Mouse (Mus musculus): ENCODE data around the gene Krtap5-3. TPM values are rescaled to one million over a fixed set of nuclear protein-coding genes. Genes with fewer than 3 reads are reported as not detected.
"Not testable (repeated sequence)": the region's sequence is repeated elsewhere in the genome, so short reads cannot be mapped to it uniquely, and the experiment has no call there.

The Krtap5-3 gene
- polyA plus RNA-seq (2015; fragmentation: Nextera tagmentation; extraction: Ambion mirVana) = not detected in 2 replicates

- H3K4me2 ChIP-seq (ENCODE audit: low read length) = no peak within 1 kb of the TSS
- no peak within 1 kb of the TSS for H3K27ac ChIP-seq
- no peak within 1 kb of the TSS for H3K9ac ChIP-seq (ENCODE audit: low read depth, low read length)
- no peaks in the 10 kb centered on the region for H3K27me3 ChIP-seq (ENCODE audit: insufficient read depth, low read length)
- no peaks in the 10 kb centered on the region for H3K36me3 ChIP-seq (ENCODE audit: insufficient read depth, low read length)
- DNase-seq (ENCODE audit: low spot score) = no peak
- ATAC-seq (replicated peaks; ENCODE audit: low FRiP score, low read depth) = no peak
- TF ChIP-seq CTCF (IDR thresholded peaks at IDR 0.05; ENCODE audit: low read depth) = no peak
- no peak within 1 kb of the TSS for H3K4me3 ChIP-seq (replicated peaks; ENCODE audit: low read depth, low read length)
- no peaks in the 10 kb centered on the region for H3K4me1 ChIP-seq (replicated peaks; ENCODE audit: insufficient read depth, low read length)
- 0% methylated on average over 1 of the region's 1 CpGs for WGBS
- no peaks in the 10 kb centered on the region for H3K9me3 ChIP-seq (replicated peaks; ENCODE audit: low read length)
Measured at GRCm38 (mm10) chr7:142201064-142201463, at the start of gene Krtap5-3. Gene Krtap5-3 (plus strand): TSS chr7:142201364.

DNA sequence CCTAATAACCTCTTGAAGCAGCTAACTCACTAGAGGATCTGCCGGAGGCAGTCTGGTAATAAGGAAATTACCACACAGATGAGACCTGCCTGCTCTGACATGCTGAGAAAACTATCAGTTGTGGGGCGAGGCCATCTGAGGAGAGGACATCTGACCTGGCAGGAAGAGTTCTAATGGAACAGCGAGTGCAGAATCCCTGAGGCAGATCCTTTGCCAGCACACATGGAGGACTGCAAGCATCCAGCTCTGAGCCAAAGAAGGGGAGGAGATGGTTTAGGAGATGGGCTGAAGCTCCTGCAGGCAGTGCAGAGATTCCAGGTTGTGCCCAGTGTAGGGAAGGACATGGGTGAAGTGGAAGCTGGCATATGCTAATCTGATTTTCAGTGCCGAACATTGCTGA lies 49.0 kb upstream of the Krtap5-3 start:
- TF ChIP-seq CTCF (IDR thresholded peaks at IDR 0.05; ENCODE audit: low read depth) = no peak
- Histone ChIP-seq H3K36me3 (ENCODE audit: insufficient read depth, low read length) (no peaks in the 10 kb centered on the region), H3K9ac (ENCODE audit: low read depth, low read length) (no peak overlapping the region), H3K4me1 (replicated peaks; ENCODE audit: insufficient read depth, low read length) (no peaks in the 10 kb centered on the region), H3K4me3 (replicated peaks; ENCODE audit: low read depth, low read length) (no peak overlapping the region), H3K4me2 (ENCODE audit: low read length) (no peak overlapping the region), H3K9me3 (replicated peaks; ENCODE audit: low read length) (no peaks in the 10 kb centered on the region), H3K27ac (no peak overlapping the region), H3K27me3 (ENCODE audit: insufficient read depth, low read length) (no peaks in the 10 kb centered on the region)
- DNase-seq (ENCODE audit: low spot score) = no peak
- 79% methylated on average over 4 of the region's 4 CpGs for WGBS
- ATAC-seq (replicated peaks; ENCODE audit: low FRiP score, low read depth) = no peak

DNA sequence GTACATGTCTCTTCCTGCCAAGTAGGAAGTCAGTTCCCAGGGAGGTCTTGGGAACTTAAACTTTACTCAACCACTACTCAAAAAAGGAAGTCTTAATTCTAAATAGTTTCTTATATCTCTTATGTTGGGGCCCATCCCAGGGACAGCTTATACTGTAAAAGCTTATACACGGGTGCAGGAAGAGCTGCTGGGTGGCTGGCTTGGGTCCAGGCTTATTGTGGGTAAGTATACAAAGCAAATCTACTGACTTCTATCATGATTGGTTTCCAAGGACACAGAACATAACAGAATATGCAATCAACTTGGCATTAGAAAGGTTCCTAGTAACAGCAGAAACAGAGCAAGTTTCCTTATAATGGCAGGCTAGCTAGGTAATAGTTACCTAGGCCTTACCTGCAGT lies 45.9 kb upstream of the Krtap5-3 start:
- no peaks in the 10 kb centered on the region for H3K9me3 ChIP-seq (replicated peaks; ENCODE audit: low read length)
- no peak overlapping the region for H3K4me3 ChIP-seq (replicated peaks; ENCODE audit: low read depth, low read length)
- 69% methylated on average over 1 of the region's 1 CpGs for WGBS
- no peak for TF ChIP-seq CTCF (IDR thresholded peaks at IDR 0.05; ENCODE audit: low read depth)
- DNase-seq (ENCODE audit: low spot score) = no peak
- H3K4me2 ChIP-seq (ENCODE audit: low read length) = no peak overlapping the region
- no peaks in the 10 kb centered on the region for H3K36me3 ChIP-seq (ENCODE audit: insufficient read depth, low read length)
- ATAC-seq (replicated peaks; ENCODE audit: low FRiP score, low read depth) = no peak
- H3K4me1 ChIP-seq (replicated peaks; ENCODE audit: insufficient read depth, low read length) = no peaks in the 10 kb centered on the region
- H3K9ac ChIP-seq (ENCODE audit: low read depth, low read length) = no peak overlapping the region
- H3K27ac ChIP-seq = no peak overlapping the region
- H3K27me3 ChIP-seq (ENCODE audit: insufficient read depth, low read length) = no peaks in the 10 kb centered on the region

- not testable (repeated sequence) for H3K27ac ChIP-seq; H3K27me3 ChIP-seq (ENCODE audit: insufficient read depth, low read length); H3K4me3 ChIP-seq (replicated peaks; ENCODE audit: low read depth, low read length); ATAC-seq (replicated peaks; ENCODE audit: low FRiP score, low read depth); DNase-seq (ENCODE audit: low spot score); H3K36me3 ChIP-seq (ENCODE audit: insufficient read depth, low read length); H3K4me2 ChIP-seq (ENCODE audit: low read length); H3K9ac ChIP-seq (ENCODE audit: low read depth, low read length); H3K9me3 ChIP-seq (replicated peaks; ENCODE audit: low read length); H3K4me1 ChIP-seq (replicated peaks; ENCODE audit: insufficient read depth, low read length)
- 30% methylated on average over 2 of the region's 2 CpGs for WGBS
Measured at GRCm38 (mm10) chr7:142157013-142157412, 44.2 kb upstream of the Krtap5-3 start, which contains the start of gene Gm29735. Gene Gm29735 (minus strand): TSS chr7:142157113.

- no peaks in the 10 kb centered on the region for H3K36me3 ChIP-seq (ENCODE audit: insufficient read depth, low read length)
- H3K9ac ChIP-seq (ENCODE audit: low read depth, low read length) = no peak overlapping the region
- H3K4me2 ChIP-seq (ENCODE audit: low read length) = no peak overlapping the region
- no peaks in the 10 kb centered on the region for H3K4me1 ChIP-seq (replicated peaks; ENCODE audit: insufficient read depth, low read length)
- no peak for DNase-seq (ENCODE audit: low spot score)
- no peaks in the 10 kb centered on the region for H3K27me3 ChIP-seq (ENCODE audit: insufficient read depth, low read length)
- no peak for TF ChIP-seq CTCF (IDR thresholded peaks at IDR 0.05; ENCODE audit: low read depth)
- no peak overlapping the region for H3K4me3 ChIP-seq (replicated peaks; ENCODE audit: low read depth, low read length)
- H3K9me3 ChIP-seq (replicated peaks; ENCODE audit: low read length) = no peaks in the 10 kb centered on the region
- 93% methylated on average over 3 of the region's 3 CpGs for WGBS
- no peak overlapping the region for H3K27ac ChIP-seq
- ATAC-seq (replicated peaks; ENCODE audit: low FRiP score, low read depth) = no peak
Measured at GRCm38 (mm10) chr7:142159366-142159765, 41.8 kb upstream of the Krtap5-3 start.

GRCm38 (mm10) chr7:142165639-142166038 lies 35.5 kb upstream of the Krtap5-3 start, which contains the start of gene Gm4553:
Gene Gm4553 (minus strand): TSS chr7:142165739.
- not testable (repeated sequence) for DNase-seq (ENCODE audit: low spot score); ATAC-seq (replicated peaks; ENCODE audit: low FRiP score, low read depth); H3K27me3 ChIP-seq (ENCODE audit: insufficient read depth, low read length); H3K4me3 ChIP-seq (replicated peaks; ENCODE audit: low read depth, low read length); H3K27ac ChIP-seq; H3K4me1 ChIP-seq (replicated peaks; ENCODE audit: insufficient read depth, low read length); H3K9ac ChIP-seq (ENCODE audit: low read depth, low read length); H3K36me3 ChIP-seq (ENCODE audit: insufficient read depth, low read length); H3K9me3 ChIP-seq (replicated peaks; ENCODE audit: low read length); H3K4me2 ChIP-seq (ENCODE audit: low read length)

DNA sequence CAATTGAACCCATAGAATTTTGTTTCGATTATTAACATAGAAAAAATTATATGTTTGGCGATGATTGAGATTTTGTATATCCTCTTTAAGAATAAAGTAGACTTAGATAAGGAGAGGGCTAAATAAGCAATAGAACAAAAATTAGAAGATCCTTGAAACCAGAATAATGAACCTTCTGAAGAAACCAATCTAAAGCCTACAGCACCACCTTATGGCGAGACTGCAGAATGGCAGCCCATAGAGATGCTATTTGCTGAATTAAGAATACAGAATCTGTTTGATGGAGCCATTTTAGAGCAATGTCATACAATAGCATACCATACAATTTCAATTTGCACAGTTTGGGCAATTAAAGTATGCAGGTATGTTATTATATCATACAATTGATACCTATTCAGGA lies 31.3 kb upstream of the Krtap5-3 start:
- no peaks in the 10 kb centered on the region for H3K4me1 ChIP-seq (replicated peaks; ENCODE audit: insufficient read depth, low read length)
- H3K9ac ChIP-seq (ENCODE audit: low read depth, low read length) = no peak overlapping the region
- no peak overlapping the region for H3K4me3 ChIP-seq (replicated peaks; ENCODE audit: low read depth, low read length)
- H3K27ac ChIP-seq = no peak overlapping the region
- H3K36me3 ChIP-seq (ENCODE audit: insufficient read depth, low read length) = no peaks in the 10 kb centered on the region
- no peaks in the 10 kb centered on the region for H3K27me3 ChIP-seq (ENCODE audit: insufficient read depth, low read length)
- peak; percentile 51 for DNase-seq (ENCODE audit: low spot score)
- peak; percentile 75 for TF ChIP-seq CTCF (IDR thresholded peaks at IDR 0.05; ENCODE audit: low read depth)
- 48% methylated on average over 3 of the region's 3 CpGs for WGBS
- no peak for ATAC-seq (replicated peaks; ENCODE audit: low FRiP score, low read depth)
- no peak overlapping the region for H3K4me2 ChIP-seq (ENCODE audit: low read length)
- no peaks in the 10 kb centered on the region for H3K9me3 ChIP-seq (replicated peaks; ENCODE audit: low read length)

DNA sequence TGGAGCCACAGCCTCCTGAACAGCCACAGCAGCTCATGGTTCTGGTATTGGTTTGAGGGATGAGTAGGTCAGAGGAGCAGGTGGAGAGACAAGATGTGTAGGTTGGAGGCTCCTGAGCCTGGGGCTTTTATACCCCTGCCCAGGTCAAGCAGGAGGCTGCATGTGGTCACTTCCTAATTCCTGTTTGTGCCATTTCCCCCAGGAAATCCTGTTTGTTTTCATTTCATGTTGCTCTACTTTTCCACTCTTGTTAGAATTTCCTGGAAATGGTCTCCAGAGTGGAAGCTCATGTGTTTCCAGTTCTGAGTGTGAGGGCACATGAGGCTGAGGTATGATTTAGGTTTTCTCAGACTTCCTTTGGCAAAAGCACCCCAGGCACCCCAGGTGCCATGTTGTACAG lies 25.3 kb upstream of the Krtap5-3 start, which contains the start of gene Krtap5-2:
Krtap5-2 (minus strand) TSS at position 101 of the 400 bp plus-strand sequence.
- H3K4me2 ChIP-seq (ENCODE audit: low read length); H3K27ac ChIP-seq; H3K27me3 ChIP-seq (ENCODE audit: insufficient read depth, low read length); H3K4me3 ChIP-seq (replicated peaks; ENCODE audit: low read depth, low read length); H3K36me3 ChIP-seq (ENCODE audit: insufficient read depth, low read length); H3K9ac ChIP-seq (ENCODE audit: low read depth, low read length); H3K4me1 ChIP-seq (replicated peaks; ENCODE audit: insufficient read depth, low read length); DNase-seq (ENCODE audit: low spot score); ATAC-seq (replicated peaks; ENCODE audit: low FRiP score, low read depth); H3K9me3 ChIP-seq (replicated peaks; ENCODE audit: low read length): not testable (repeated sequence)
